Mouse (Mus musculus) T-helper 1 cell (primary cell): ENCODE results near the gene Gpr171.
"Not testable (repeated sequence)": the region's sequence is repeated elsewhere in the genome, so short reads cannot be mapped to it uniquely, and the experiment has no call there.

Source experiments
- in situ Hi-C: fragments of 300-600 bp; cut with MboI, MseI; formaldehyde crosslinking; loops from one replicate; pipeline ENCODE4 v1.15.1; 2025; ENCODE audit warnings: high pct_unique_total_duplicates

The Gpr171 gene

DNA sequence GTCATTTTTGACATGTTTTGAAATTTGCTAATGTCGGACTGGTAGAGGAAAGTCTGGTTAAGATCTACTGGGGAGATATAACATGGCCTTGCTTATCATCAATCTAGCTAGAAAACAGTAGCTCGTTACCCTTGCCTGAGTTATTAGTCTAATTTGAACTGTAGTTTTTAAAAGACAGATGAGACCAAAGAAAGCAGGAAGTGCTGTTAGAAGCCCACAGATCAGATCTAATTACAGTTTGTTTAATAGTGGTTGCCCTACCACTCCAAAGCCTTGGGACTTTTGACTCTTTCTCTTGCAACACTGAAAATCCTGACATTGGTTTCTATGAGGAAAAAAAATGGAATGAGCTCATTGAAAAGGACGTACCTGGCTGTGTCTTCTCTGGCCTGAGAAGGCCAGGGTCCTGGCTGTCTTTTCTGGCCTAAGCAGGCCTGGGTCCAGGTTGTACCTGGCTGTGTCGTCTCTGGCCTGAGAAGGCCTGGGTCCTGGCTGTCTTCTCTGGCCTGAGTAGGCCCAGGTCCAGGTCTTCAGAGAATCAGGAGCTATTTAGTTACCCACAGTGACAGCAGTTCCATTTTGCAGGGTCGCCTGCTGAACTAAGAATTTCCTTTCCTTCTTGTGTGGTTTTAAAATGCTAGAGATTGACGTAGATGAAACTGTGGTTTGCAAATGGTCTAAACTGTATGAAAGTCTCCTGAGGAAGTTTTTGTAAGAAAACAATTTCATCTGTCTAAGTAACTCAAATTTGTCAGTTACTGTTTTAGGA is at the start of gene Gpr171:
TSS of gene Gpr171 (minus strand) at position 604 of the 769 bp plus-strand sequence.
- in situ Hi-C loops = no loop called here

DNA sequence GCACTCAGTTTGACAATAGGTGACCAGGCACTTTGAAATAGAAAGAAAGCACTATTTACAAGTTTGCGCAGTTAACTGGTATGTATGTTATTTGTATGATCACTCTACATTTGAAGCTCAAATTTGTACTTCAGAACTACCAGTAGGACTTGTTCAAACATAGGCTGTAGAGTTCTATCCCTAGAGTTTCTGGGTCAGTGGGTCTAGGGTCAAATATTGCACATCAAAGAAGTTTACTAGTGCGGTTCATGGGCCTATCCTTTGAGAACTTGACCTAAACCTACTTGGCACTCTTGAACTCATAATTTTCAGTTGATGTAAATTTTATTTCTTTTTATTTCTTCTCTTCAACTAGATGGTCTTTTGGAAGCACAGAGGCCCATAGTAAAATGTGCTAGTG is 49.0 kb upstream of the Gpr171 start:
- in situ Hi-C loops = no loop called here

DNA sequence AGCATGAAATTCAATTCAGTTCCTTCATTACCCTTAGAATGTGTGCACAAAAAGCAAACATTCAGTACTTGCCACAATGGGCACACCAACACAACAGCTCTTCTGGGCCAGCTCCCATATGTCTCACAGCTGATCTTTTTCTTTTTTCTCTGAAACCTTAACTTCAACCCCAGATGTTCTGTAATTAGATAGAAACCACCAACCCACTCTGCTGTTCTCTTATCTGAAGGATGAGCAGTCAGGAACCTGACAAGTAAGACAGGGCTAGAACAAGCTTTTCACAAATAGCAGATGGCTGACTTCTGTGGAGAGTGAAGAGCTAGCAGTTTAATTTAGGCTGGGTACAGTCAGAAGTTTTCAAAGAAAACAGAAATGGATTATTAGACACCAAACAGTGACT is 48.0 kb upstream of the Gpr171 start:
- in situ Hi-C loops = no loop called here

DNA sequence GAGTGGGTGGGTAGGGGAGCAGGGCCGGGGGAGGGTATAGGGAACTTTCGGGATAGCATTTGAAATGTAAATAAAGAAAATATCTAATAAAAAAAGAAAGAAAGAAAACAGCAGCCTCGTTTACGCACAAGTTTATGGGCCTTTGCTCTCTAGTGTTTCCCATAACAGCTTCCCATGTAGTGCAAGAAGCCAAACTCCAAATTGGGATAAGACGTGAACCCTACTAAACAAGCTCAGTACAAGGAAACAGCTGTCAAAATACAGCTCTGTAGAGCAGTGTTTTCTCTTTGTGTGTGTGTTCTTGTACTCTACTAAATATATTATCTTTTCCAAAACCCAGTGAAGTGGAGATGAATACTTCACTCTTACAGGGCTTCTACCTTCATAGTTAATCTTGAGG is 43.6 kb upstream of the Gpr171 start:
- in situ Hi-C loops = no loop called here

DNA sequence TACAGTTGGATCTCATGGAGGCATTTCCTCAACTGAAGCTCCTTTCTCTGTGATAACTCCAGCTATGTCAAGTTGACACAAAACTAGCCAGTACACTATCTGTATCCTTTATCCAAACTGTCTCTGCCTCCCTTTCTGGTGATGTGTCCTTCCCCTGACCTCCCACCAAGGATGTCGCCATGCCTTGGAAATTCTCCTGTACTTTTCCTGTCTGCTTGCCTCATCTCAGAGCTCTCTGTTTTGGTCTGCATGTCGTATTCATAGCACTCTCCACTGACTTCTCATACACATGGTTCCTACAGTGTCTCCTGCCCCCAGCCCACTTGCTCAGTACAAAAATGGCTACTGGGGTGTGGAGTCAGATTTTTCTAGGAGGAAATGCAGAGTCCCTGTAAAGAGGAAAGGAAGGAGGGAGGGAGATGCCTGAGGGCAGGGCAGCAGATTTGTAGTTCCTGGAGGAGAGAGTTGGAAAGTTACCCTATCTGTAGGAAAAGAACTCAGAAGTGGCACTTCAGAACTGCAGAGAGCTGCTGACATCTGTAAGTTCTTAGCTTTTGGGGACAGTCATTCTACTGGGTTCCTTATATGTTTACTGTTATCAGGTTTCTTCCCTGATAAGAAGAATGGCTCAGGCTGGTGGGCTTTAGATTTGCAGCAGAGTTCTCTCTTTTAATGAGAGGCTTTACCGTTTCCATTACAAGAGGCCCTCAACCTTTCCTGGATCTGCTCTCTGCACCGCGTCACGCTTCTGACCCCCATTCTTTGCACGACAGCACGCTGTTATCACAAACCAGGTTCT is 40.1 kb upstream of the Gpr171 start:
- in situ Hi-C loops = no loop called here

DNA sequence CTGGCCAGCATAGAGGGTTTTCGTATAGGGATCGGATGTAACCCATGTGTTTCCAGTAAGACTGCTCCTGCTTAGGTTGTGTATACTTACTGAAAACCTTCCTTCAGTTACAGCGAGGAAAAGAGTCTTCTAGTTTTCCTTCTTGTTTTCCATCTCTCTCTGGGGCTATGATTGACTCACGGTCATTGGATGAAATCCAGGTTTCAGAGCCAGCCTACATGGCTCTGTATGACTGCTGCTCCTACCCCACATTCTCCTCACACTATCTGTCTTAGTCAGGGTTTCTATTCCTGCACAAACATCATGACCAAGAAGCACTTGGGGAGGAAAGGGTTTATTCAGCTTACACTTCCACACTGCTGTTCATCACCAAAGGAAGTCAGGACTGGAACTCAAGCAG is 39.3 kb upstream of the Gpr171 start:
- in situ Hi-C loops = not testable (repeated sequence)

DNA sequence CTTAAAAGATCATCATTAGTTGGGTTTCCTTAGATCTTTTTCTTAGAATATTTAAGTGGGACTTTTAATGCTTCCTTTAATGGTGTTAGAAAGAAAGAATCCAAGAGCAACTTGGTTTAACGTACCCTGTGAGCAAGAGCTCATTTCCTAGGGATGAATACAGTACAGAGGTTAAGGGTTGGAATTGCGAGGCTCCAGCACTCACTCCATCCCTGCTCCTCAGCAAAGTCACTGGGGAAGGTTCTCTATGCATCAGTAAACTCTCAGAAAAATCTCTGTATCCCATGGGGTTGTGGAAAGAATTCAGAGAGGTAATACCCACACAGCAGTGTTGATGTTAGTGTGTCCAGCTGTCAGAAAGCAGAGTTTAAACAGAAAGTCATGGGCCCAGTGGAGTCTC is 38.5 kb upstream of the Gpr171 start:
- in situ Hi-C loops = no loop called here

DNA sequence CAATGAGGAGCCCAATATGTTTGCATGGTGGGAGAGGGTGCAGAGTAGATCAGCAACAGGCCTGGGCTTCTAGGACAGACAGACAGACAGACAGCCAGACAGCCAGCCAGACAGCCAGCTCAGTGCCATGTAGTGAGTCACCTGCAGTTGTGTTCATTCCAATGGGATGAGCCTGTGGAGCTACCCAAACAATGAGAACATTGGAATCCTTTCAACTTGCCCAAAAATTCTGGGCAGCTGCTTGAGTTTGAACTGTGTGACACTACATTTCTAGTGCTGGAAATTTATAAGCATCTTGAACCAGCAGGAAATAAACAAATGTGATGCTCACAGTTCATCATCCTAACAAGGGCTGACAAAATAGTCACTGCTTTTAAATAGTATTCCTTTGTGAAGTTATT is 38.0 kb upstream of the Gpr171 start:
- in situ Hi-C loops = no loop called here

DNA sequence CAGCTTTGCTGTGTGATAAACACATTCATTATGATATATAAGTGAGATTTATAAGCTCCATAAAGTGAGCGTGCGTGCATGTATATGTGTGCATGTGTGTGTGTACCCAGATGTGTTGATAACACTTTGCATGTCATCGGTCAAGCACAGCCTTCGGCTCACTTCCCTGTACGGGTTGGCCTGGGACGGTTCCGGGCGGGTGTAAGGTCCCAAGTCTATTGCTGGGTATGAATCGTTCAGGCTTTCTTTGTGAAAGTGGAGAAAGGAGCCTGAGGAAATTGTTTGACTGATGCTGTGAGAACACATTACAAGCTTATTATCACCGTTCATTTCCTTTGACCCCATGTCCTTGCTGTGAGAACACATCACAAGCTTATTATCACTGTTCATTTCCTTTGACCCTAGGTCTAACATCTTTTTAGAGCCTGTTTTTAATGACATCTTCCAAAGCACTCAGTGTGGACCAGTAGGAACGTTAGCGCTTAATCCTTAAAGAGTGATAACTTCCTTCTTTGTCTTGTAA is 37.4 kb upstream of the Gpr171 start:
- in situ Hi-C loops = no loop called here

DNA sequence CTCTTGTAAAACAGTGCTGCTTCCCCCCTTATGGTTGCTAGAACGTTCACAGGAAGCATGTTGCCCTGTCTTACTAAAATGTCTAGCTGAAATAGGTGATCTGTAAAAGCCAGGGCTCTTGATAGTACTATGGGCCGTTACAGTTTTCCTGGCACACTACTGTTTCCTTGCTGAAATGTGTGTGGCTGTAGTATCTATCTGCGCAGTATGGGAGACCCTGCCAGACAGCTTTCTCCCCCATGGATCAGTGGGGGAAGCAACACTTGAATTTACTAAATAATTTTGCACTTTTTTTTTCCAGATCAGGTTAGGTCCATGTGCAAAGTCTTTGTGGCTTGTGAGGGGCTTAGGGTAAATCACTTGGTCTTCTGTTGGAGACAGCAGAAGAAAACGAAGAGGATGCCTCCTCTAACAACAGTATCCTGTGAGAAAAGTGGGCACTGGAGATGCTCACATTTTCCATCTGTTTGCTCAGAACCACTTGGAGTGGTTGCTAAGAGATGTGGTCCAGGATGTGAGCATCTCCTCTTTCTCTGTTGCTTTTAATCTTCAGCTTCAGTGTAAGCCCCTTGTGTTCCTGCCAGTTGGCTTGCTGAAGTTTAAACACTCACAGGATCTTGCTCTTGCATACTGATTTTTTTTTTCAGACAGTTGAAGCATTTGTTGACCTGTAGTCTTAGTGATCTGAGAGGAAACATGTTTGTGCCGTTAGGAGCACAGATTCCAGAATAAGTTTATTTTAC is 34.5 kb upstream of the Gpr171 start:
- in situ Hi-C loops = no loop called here

DNA sequence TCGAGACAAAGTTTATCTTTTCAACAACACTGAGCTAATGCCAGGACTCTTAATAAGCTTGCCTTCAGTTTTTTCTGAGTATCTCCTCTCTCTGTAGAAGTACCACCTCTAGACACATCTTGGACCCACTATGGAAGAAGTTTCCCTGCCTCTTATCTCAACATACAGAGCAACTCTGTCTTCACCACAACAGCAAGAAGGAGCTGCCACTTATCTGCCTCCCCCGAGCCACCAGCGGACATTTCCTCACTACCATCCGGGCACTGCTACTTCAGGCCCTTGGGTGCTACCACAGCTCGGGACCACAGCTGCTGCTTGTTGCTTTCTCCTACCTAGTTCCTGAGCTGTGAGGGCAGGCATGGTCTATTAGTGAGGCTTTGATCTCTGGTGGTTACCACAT is 31.6 kb upstream of the Gpr171 start:
- in situ Hi-C loops = no loop called here

DNA sequence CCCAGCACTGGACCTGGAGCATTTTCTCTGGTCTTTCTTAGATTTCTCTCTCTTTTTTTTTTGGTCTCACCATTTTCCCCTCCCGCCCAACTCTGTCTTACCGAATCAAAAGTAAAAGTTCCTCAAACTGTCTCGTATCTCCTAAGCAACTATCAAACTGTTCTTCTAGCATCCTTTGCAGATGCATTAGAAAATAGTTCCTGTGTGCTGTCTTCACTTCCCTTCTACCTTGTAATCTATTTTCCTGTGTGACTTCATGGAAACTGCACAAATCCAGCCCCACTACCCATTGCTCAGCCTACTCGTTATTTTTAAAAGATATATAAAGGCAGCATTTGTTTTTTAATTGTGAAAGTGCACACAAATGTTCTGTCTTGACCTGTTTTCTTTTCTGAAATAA is 30.3 kb upstream of the Gpr171 start:
- in situ Hi-C loops = no loop called here

DNA sequence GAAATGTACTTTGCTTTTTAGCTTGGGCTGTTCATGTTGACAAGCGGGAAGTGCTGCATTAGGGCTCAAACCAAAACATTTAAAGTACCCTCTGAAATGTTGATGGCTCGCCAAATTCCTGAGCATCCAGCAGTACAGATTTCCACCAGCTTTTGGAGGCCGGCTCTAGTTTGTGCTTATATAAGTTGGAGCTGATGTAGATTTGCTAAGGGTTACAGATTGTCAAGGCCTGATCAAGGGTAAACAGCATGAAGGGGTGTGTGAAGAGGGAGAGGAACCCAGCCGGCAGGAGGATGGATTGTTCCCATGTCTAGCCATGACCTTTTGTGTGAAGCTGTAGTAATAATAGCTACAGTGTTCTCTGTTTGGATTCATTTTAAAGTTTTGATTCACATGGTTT is 29.5 kb upstream of the Gpr171 start:
- in situ Hi-C loops = no loop called here

DNA sequence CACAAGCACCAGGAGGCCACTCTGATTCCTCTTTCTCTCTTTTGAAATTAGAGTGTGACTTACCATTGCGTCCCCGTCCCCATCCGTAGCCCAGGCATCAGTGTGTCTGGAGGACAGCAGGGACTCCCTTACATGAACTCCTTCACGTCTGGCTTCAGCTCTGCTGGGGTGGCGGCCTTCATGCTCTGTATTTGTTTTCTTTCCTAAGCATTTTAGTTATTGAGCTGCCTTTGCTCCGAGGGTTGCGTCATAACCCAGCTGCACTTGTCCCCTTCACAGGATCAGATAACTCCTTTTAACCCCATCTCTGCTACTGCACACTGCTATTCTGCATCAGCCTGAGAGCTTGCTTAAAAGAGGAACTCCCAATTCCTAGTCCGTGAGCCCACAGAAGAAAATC is 28.8 kb upstream of the Gpr171 start:
- in situ Hi-C loops = no loop called here

DNA sequence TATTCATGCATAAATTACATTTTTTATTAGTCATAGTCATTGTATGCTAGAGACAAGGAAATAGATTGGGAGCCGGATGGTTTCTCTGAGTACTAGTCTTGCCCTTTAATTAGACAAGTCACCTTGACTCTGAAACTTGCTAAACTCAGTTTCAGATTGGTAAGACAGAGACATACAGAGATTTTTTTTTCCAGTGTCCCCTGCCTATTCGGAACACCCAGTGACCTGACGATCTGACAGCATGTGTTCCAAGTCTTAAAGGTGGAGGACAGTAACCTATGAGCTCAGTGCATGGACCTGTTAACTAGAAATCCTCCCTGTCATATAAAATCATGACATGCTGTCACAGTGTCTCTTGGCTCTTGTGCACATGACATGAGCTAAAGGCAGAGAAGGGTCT is 27.9 kb upstream of the Gpr171 start:
- in situ Hi-C loops = no loop called here

DNA sequence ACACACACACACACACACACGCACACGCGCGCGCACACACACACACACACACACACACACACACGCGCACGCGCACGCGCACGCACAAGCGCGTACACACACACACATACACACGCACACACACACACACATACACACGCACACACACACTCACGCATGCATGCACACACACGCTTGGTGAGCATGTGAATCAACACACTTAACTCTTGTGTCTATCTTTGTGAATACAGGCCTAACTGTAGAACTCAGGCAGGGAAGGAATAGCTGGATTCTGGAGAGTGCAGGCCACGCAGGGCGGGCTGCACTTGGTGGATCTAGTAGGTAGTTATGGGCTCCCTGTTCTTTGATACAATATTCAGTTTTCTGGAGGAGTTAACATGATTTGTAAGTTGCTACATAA is 27.1 kb upstream of the Gpr171 start:
- in situ Hi-C loops = no loop called here

DNA sequence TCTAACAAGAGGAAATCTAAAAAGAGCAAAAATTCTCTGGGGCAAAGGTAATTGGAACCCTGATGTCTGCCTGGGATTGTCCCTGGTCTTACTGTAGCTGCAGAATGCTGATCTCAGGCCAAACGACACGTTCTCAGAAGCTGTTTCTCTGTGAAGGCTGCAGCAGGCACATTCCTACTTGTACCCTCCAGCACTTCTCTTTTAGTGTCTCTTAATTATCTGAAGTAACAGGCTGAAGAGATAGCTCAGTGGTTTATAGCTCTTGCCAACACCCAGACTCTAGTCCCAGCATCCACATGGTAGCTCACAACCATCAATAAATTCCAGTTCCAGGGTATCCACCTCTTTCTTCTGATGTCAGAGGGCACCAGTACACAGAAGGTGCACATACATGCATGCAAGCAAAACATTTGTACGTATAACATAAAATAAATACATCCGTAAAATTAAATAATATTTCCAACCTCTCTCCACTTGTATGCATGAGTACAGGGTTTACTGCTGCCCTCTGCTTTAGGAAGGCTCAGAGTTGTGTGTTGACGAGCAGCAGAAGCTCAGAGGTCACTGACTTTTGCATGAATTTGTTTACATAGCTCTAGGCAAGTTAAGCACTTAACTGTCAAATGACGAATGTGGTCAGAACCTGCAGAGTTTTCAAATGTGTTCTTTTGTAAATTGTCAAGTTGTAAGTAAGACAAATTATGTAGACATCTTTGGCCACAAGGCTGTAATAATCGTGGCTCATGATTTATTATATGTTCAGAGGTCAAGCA is 24.3 kb upstream of the Gpr171 start:
- in situ Hi-C loops = no loop called here

DNA sequence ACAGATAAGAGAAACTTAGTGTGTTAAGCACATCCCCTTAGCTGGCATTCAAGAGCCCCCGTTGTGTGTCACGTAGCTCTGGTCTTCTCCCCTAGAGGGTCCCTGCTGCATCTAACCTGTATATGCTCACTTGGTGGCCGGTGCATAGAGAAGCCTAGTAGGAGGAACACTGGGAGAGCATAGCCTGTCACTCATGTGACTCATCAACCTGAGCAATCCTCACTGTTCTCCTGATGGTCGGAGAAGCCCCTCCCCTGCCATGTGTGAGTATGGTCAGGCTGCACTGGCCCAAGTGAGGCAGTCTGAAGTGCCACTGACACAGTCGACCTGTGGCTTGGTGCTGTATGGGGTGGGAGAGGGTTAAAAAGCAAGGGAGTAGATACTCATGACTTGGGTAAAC is 23.4 kb upstream of the Gpr171 start:
- in situ Hi-C loops = no loop called here

DNA sequence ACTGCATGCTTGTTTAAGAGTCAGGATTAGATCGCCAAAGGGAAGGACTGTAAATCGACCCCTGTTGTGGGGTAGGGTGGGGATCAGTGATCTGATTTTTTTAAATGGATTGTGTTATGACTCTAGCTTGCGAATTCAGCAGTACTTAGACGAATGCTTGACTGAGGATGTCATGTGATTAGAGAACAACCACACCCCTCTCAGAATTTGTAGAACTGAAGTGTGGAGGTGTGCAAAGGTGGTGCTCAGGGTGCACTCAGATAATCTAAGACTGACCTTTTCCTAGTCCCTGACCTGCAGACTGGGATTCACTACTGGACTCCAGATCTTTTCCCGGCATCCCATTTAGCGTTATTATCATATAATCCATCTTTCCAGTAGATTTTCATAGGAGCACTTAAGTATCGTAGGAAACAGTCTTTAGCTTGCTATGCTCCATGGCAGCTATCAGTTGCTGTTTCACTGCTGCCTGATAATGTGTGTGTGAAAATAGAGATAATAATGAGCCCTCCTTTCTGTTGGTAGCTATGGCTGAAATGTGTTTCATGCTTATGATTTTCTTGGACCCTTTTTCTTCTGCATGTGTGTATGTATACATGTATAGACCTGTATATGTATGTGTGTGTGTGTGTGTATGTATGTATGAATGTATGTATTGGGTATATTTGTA is 20.3 kb upstream of the Gpr171 start:
- in situ Hi-C loops = no loop called here

DNA sequence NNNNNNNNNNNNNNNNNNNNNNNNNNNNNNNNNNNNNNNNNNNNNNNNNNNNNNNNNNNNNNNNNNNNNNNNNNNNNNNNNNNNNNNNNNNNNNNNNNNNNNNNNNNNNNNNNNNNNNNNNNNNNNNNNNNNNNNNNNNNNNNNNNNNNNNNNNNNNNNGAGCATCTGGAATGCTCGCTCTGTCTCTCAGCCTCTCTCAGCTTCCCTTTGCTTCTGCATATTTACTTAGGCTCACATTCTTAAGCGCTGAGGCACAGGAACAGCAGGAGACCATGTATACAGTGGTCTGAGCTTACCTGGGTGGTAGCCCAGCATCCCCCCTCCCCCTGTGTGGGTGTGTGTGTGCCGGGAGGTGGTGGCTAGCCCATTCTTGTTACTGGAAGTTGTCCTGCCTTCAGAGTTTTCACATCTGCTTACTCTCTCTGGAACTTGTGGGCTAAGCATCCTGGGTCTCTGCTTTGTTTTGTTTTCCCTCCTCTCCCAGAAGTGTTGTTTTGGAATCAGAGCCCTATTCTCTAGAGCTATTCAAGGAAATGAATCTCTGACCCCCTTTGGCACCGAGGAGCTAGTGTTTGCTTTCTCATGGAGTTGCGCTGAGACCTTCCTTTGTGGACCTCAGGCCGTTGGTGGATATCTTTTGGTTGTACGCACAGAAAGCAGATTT is 19.6 kb upstream of the Gpr171 start:
- in situ Hi-C loops = no loop called here
